ENCODE assay signal across 15 mouse cellular contexts in genomic region chr8:13614136-13614535, GRCm38 (mm10). TPM values are rescaled to one million over a fixed set of nuclear protein-coding genes. Genes with fewer than 3 reads are reported as not detected.
"Had no signal": no experiment of that assay in that cellular context is flagged by ENCODE, and none has a peak within 500 bp of the region (broad histone marks: within the 10 kb centered on the region; RNA-seq: fewer than 3 reads in every experiment).

No protein-coding gene starts in this region.

- H3K9me3 ChIP-seq: limb, embryonic 15.5 days; liver, embryonic 13.5 days; midbrain, embryonic 12.5 days had no signal

- H3K9ac ChIP-seq: limb, embryonic 15.5 days; liver, embryonic 13.5 days; midbrain, embryonic 12.5 days had no signal

- H3K27ac ChIP-seq: kidney, postnatal 0 days; liver, embryonic 13.5 days; midbrain, embryonic 12.5 days; stomach, postnatal 0 days had no signal

- H3K4me3 ChIP-seq: limb, embryonic 15.5 days; liver, embryonic 13.5 days; midbrain, embryonic 12.5 days had no signal

- H3K27me3 ChIP-seq: limb, embryonic 15.5 days; liver, embryonic 13.5 days; midbrain, embryonic 12.5 days had no signal

- DNase-seq: kidney, adult 9 months; kidney, postnatal 36 days; liver, embryonic 13.5 days had no signal

- H3K4me2 ChIP-seq: limb, embryonic 15.5 days; liver, embryonic 13.5 days; midbrain, embryonic 12.5 days had no signal

RNA-seq across cellular contexts. Expression of gene 1700029H14Rik, which starts 51.9 kb away (rescaled TPM):
- total RNA-seq: layer of hippocampus, adult 18-20 months; left cerebral cortex, adult 18-20 months; left cerebral cortex, postnatal 14 days; megakaryocyte-erythroid progenitor cell, adult 5-6 weeks; midbrain, postnatal 0 days had no signal
- polyA plus RNA-seq: kidney, postnatal 0 days; limb, embryonic 11.5 days; limb, embryonic 15.5 days; liver, embryonic 13.5 days; lung, embryonic 16.5 days; midbrain, embryonic 12.5 days; midbrain, postnatal 0 days; neural tube, embryonic 14.5 days; stomach, postnatal 0 days had no signal
